Mouse (Mus musculus) stomach, postnatal 0 days (tissue): ENCODE measurements at regions not wholly inside any gene's neighbourhood (a gene's known extent, or its start where the extent isn't known, plus 50 kb on each side); places are given as distances from the start of the nearest gene placed in this dataset.

Experiments used
- CTCF ChIP-seq: IDR thresholded peaks from 2 replicates; pipeline ENCODE4 v1.5.1; 2016; ENCODE audit warnings: antibody characterized with exemption, low read depth, mild to moderate bottlenecking, moderate library complexity
- EP300 ChIP-seq: optimal IDR thresholded peaks from 2 replicates; pipeline ENCODE3; 2016; ENCODE audit warnings: antibody characterized with exemption

- TF ChIP-seq CTCF (no peak), EP300 (no peak)
These were observed 400.5 kb upstream of the Atp11b start for GRCm38 (mm10) chr3:35353442-35353841.
